Mouse (Mus musculus) MEL (cell line): Measurements from ENCODE around the gene Notch2.

Source experiments
- CTCF ChIP-seq, 3 experiments: IDR thresholded peaks in 2 of 3; conservative IDR thresholded peaks in 1 of 3; 2 replicates each; pipeline ENCODE4 v1.5.1; 2011 to 2012; ENCODE audit warnings: low read length in 3 of 3, low read depth in 2 of 3, mild to moderate bottlenecking in 2 of 3, improper control_type of control experiment in 1 of 3, inconsistent platforms in 1 of 3, mixed read lengths in 1 of 3, moderate library complexity in 1 of 3; ENCODE audit not compliant: control insufficient read depth in 1 of 3, insufficient read depth in 1 of 3, poor library complexity in 1 of 3, severe bottlenecking in 1 of 3
- E2F4 ChIP-seq: IDR thresholded peaks from 2 replicates; pipeline ENCODE4 v1.6.1; 2011; ENCODE audit warnings: low read depth, low read length, improper control_type of control experiment, borderline replicate concordance
- ELF1 ChIP-seq: IDR thresholded peaks from 2 replicates; pipeline ENCODE4 v1.6.1; 2014; ENCODE audit warnings: low read depth, mild to moderate bottlenecking, inconsistent platforms, low read length, improper control_type of control experiment, moderate library complexity
- ETS1 ChIP-seq: IDR thresholded peaks from 2 replicates; pipeline ENCODE4 v1.6.1; 2012; ENCODE audit warnings: low read depth, mild to moderate bottlenecking, inconsistent platforms, low read length, improper control_type of control experiment, moderate library complexity
- GABPA ChIP-seq: IDR thresholded peaks from 2 replicates; pipeline ENCODE4 v1.6.1; 2012; ENCODE audit warnings: low read depth, mild to moderate bottlenecking, inconsistent platforms, low read length, improper control_type of control experiment, moderate library complexity
- GATA1 ChIP-seq: IDR thresholded peaks from 2 replicates; pipeline ENCODE4 v1.6.1; 2011; ENCODE audit warnings: low read depth, low read length, improper control_type of control experiment
- JUND ChIP-seq: IDR thresholded peaks from 2 replicates; pipeline ENCODE4 v1.6.1; 2011; ENCODE audit warnings: low read depth, mild to moderate bottlenecking, improper control_type of control experiment, low read length
- MXI1 ChIP-seq: IDR thresholded peaks from 2 replicates; pipeline ENCODE4 v1.6.1; 2011; ENCODE audit warnings: mild to moderate bottlenecking, low read depth, low read length, improper control_type of control experiment
- MYC ChIP-seq: IDR thresholded peaks from 2 replicates; pipeline ENCODE4 v1.6.1; 2011; ENCODE audit warnings: low read depth, mild to moderate bottlenecking, low read length, improper control_type of control experiment, moderate library complexity
- POLR2A ChIP-seq, 2 experiments: IDR thresholded peaks; 2 replicates each; pipeline ENCODE4 v1.6.1; 2011 to 2012; ENCODE audit warnings: low read length in 2 of 2, mild to moderate bottlenecking in 2 of 2, control low read depth in 1 of 2, improper control_type of control experiment in 1 of 2, low read depth in 1 of 2, moderate library complexity in 1 of 2; ENCODE audit not compliant: control insufficient read depth in 1 of 2, insufficient read depth in 1 of 2, poor library complexity in 1 of 2
- POLR2AphosphoS2 ChIP-seq: IDR thresholded peaks from 2 replicates; pipeline ENCODE4 v1.6.1; 2011; ENCODE audit warnings: low read length, improper control_type of control experiment

DNA sequence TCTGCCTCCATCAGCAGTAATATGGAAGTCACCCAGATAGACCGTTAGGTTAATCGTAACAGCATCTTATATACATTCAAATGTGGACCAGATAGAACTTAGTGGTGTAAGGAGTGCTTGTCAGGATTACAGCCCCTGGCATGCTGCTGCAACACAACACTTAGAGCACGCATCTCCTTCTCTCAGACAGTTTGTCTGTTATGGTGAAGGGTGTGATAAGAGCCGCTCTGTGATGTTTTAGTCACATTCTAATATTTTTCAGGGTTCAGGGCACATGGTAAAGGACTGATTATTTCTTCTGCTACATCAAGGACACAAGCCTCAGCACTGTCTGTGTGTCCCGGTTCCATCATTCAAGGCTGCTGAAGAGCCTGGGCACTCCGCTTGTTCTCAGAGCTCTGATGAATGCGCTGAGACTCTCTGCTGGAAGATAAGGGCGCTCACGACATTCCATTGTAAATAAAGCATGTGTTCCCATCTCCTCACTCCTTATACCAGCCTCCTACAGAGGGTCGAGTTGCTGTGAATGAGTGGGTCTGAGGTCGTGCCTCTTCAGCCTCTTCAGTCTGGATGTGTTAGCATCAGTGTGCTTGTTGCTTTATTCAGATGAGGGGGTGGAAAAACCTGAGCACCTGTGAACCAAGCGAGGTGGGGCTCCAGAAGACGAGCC lies 48.5 kb downstream of the Notch2 start:
- peak in 1 of 2 experiments; percentile 38; a peak in 1 of 4 replicates for TF ChIP-seq POLR2A (IDR thresholded peaks at IDR 0.05; ENCODE audit: control insufficient read depth in 1 of 2, insufficient read depth in 1 of 2, low read depth in 1 of 2, low read length in 2 of 2, poor library complexity in 1 of 2)
- TF ChIP-seq CTCF (IDR thresholded peaks at IDR 0.05 in 2 of 3, conservative IDR thresholded peaks at IDR 0.05 in 1 of 3; ENCODE audit: control insufficient read depth in 1 of 3, insufficient read depth in 1 of 3, low read depth in 2 of 3, low read length in 3 of 3, poor library complexity in 1 of 3, severe bottlenecking in 1 of 3): no peak
- peak; percentile 83 for TF ChIP-seq GATA1
- no peak for TF ChIP-seq JUND
- no peak for TF ChIP-seq MXI1
- TF ChIP-seq ETS1: peak; percentile 71; the same call in 1 of the 2 replicates
- no peak for TF ChIP-seq E2F4
- TF ChIP-seq ELF1: no peak
- TF ChIP-seq POLR2AphosphoS2: no peak
- peak; percentile 81 for TF ChIP-seq MYC
- TF ChIP-seq GABPA: no peak
